Mouse (Mus musculus): ENCODE measurements around the gene Fip1l1.

DNA sequence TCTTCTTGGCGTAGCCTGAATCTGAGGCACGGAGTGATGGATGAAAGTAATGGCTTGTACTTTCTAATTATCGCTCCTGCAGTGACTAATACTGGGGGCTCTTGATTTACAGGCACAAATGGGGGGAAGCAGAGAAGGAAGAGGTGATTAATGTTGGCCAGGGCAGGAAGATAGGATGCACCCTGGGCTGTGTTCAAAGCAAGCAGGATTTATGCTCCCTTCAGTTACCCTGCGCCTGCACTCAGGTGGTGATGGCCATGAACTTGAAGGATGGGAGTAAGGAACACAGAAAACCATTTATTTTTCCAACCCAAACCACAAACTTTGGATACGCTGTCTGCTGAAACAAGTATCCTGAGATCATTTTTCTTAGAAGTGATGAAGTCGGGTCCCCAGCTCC is 98.2 kb downstream of the Fip1l1 start:
- TF ChIP-seq CTCF (IDR thresholded peaks at IDR 0.05; ENCODE audit: extremely low read depth, insufficient read depth, low read length), result no peak
- TF ChIP-seq POLR2A (IDR thresholded peaks at IDR 0.05; ENCODE audit: extremely low read depth, insufficient read depth, low read length), result no peak
